Mouse (Mus musculus) NIH3T3 (cell line): ENCODE measurements around the gene H2afv.
A peak's percentile ranks its signal among the peaks of the same experiment; 100 is the strongest.
"Not testable (repeated sequence)": the region's sequence is repeated elsewhere in the genome, so short reads cannot be mapped to it uniquely, and the experiment has no call there.

Source experiments
- DNase-seq: peaks from one replicate; pipeline ENCODE4 v3.0.0-alpha.2; 2012; ENCODE audit warnings: low read depth

Gene H2afv

GRCm38 (mm10) chr11:6468541-6468940 lies 24.3 kb upstream of the H2afv start:
- DNase-seq, result peak; percentile 56

GRCm38 (mm10) chr11:6465122-6465521 lies 20.9 kb upstream of the H2afv start:
- DNase-seq, result peak; percentile 92

- no peak for DNase-seq
Measured at GRCm38 (mm10) chr11:6463159-6463837, 19.1 kb upstream of the H2afv start.

DNA sequence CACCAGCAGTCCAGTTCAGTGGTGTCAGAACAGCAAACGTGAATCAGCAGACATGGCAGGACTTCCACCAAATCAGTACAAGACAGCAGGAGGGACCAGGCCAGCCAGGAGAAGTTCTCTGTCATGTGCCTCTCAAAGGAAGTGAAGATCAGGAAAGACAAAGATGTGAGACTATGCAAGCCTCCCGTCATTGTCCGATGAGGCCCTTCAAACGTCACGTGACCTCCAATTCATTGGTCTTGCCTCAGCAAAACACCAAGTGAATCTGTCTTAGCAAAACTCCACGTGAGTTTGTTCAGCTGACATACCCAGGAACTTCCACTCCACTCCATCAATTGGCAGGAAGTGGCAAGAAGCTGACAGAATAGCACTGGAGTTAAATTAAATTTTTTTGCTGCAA lies 11.8 kb upstream of the H2afv start:
- no peak for DNase-seq

GRCm38 (mm10) chr11:6448155-6448554 lies 3.9 kb upstream of the H2afv start:
- DNase-seq, result not testable (repeated sequence)

DNA sequence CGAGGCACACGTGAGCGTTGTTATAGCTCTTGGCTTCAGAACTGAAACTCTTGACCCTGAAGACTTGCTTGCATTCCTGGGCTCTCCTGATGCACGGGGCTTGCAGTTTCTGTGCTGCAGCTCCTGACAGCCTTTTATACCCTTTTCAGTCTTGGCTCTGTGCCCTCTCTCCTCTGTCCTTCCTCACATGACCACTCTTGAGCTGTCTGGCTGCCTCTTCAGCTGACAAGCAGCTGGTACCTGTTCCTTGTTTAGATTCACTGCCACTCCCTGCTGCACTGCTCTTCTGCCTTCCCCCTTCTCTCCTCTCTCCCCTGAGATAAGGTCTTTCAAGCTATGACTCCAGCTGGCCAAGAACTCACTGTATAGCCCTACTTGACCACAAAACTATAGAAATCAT lies 3.2 kb upstream of the H2afv start:
- no peak for DNase-seq

GRCm38 (mm10) chr11:6445951-6446350 lies 1.7 kb upstream of the H2afv start:
- no peak for DNase-seq

DNA sequence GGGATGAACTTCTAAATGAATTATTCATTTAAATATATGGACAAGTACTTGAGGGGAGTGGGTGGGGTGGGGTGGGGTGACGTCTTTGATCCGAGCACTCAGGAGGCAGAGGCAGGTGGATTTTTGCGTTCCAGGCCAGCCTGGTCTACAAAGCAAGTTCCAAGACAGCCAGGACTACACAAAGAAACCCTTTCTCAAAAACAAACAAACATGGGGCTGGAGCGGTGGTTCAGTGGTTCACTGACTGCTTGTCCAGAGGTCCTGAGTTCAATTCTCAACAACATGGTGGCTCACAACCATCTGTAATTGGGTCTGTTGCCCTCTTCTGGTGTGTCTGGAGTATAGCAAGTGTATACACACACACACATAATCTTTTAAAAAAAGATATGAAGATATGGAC lies 1.2 kb upstream of the H2afv start:
- DNase-seq, result no peak

DNA sequence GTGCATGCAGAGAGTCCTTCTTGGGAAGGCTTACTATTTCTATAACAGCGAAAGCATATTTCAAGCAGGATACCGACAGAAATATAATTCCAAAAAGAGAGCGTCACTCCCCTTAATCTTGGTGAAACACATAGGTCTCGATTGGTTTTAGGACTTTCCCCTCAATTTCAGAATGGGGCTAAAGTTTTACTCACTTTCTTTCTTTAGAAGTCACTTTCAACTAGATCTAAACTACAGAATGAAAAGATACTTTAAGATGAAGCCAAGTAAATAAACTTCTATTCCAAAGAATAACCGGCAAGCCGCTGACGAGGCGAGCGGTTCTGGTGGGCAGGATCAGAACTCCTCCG lies 541 bp downstream of the H2afv start:
- DNase-seq, result no peak

- no peak for DNase-seq
Measured at GRCm38 (mm10) chr11:6443102-6443501, 1.1 kb downstream of the H2afv start.

GRCm38 (mm10) chr11:6442566-6442965 lies 1.7 kb downstream of the H2afv start:
- no peak for DNase-seq

DNA sequence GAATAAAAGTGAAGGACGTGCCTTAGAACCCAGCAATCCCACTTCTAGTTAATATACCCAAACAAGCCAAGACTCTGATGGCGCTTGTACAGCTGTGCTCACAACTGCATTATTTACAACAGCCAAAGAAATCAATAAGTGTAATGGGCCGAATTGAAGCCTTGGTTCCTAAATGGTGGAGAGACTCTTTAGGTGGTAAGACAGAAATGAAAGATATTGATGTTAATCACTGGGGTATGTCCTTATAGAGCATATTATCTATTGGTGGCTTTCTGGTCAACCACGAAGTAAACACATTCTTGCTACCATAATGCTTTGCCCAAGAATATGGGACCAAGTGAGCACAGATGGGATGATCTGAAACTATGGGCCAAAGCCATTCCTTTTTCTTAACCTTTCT lies 4.1 kb downstream of the H2afv start:
- no peak for DNase-seq

DNA sequence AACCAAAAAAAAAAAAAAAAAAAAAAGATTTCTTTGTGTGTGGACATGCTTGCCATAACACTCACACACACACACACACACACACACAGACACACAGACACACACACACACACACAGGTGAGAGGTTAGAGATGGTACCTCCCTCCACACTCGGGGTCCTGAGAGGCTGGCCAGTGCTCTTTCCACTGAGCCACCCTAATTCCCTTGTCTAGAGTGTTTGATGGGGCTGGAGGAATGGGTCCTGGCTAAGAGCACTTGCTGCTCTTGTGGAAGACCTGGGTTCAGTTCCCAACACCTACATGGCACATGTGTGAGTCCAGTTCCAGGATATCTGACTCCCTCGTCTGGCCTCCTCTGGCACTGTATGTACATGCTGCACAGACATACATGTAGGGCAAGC lies 6.6 kb downstream of the H2afv start:
- no peak for DNase-seq

GRCm38 (mm10) chr11:6436442-6436841 lies 7.8 kb downstream of the H2afv start:
- DNase-seq, result peak; percentile 61

DNA sequence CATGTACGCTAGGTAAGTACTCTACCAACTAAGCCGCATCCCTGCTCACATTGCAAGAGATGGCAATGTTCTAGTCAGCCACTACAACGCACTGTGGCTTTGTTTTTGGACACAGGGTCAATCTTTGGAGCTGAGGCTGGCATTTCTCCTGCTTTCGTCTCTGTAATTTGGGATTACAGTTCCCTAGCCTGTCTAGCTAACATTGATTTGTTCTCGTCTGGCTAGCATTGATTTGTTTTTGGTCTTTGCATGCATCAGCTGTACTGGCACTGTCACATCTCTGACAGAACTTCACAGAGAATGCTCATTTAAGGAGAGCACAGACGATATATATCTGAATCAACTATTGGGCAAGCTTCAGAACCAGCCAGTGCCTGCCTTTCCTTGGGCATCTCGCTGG lies 14.1 kb downstream of the H2afv start:
- no peak for DNase-seq

DNA sequence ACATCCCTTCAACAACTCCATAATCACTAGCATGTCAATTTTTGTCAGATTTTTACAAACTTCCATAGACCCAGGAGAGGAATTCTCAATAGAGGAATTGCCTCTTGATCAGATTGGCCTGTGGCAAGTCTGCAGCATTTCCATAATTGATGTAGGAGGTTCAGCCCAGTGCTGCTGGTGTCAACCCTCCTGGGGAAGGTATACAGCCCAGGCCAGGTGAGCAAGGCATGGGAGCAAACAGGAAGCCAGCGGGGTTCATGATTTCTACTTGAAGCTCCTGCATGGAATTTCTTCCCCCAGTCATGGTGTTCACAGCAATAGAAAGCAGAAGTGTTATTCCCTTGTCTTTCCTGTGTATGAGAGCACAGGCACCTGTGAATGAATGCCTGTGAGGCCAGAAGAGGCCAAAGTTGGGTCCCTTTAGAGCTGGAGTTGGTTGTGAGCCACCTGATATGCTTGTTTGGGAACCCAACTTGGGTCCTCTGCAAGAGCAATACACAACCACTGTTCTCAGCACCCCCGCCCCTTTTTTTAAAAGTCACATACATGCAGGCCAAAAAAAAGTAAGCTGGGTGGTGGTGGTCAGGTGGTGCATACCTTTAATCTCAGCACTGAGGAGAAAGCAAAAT lies 23.4 kb downstream of the H2afv start:
- DNase-seq, result no peak

GRCm38 (mm10) chr11:6420283-6420703 lies 23.9 kb downstream of the H2afv start:
- peak; percentile 70 for DNase-seq

- DNase-seq, result not testable (repeated sequence)
Measured at GRCm38 (mm10) chr11:6419156-6419555, 25.1 kb downstream of the H2afv start.

DNA sequence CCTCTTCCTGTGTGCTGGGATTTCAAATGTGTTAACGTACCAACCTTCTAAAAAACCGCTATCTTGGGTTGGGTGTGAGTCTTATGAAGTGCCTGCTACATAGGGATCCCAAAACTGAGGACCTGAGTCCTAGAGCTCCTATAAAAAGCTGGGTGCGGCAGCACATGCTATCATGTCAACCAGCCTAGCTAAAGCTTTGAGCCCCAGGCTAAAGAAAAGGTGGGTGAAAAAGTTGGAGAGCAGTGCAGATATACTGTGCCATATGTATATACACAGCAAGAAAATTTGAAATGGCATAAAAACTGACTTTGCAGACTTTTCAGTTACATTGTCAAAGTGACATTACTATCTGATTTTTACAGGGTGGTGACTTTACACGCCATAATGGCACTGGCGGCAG lies 25.5 kb downstream of the H2afv start:
- DNase-seq, result no peak

DNA sequence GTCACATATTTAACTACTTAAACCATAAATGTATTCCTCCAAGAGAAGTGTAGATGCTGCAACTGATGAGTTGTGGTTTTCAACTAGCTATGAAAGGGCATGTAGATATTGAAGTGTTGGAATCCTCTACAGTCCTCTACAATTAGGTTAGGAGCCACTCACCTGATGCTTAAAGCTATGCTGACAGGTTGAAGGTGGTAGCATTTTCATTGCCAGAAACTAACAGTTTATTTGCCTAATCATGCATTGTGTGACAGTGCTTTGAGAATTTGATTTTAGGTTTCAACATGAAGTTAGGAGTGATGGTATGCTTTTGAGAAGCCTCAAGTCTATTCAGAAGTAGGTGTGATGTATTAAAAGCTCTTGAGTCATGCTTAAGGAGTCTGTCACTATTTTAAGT lies 26.8 kb downstream of the H2afv start:
- DNase-seq, result no peak

DNA sequence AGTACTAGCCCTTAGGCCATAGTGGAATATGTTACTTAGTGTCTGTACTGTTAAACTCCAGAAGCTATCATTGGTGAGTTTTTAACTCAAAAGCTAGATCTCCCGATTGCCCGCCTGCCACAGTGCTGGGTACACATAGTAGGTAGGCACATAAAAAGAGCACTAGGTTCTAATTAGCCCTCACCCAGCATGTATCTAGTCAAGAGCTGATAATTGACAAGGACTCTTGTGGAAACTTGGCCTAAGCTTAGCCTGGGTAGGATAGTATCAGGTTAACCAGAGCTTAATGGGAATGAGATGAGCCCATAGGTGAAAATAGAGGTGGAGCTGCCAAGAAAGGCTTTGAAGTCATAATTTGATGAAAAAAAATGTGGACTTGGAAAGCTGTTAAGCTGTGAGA lies 27.2 kb downstream of the H2afv start:
- no peak for DNase-seq

GRCm38 (mm10) chr11:6416405-6417034 lies 27.7 kb downstream of the H2afv start:
- peak; percentile 84 for DNase-seq

DNA sequence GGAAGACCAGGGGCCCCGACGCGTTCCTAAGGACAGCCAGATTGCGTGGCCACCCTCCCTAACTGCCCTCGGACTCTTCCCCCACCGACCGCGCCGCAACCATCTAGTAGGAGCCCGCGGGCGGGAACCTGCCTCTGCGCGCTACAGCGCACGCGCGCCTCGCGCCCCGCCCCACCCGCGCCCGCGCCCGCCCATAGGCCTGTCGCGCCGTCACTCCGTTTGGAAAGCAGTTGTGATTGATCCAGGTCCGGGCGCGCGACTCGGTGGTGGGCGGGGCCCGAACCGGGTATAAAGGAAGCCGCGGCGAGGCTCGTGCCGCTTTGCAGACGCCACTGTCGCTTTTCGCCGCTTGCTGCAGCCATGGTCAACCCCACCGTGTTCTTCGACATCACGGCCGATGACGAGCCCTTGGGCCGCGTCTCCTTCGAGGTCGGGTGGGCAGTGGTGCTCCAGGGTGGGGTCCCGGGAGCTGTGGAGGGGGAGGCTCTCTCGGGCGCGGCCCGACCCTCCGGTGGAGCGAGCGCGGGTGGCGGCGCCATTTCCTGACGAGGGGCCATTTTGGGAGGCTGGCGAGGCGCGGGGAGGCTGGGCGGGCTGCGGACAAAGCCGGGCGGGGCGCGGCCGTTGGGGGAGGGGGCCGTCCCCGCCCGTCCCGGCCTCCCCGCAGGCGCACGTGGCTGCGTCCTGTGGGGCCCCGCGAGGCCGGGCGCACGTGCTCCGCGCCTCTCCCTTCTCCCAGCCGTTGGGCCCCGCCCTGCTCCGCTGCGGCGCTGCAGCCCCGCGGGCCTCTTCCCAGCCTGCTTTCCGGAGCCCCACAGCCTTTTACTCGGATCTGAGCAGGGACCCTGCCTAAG lies 28.5 kb downstream of the H2afv start:
- DNase-seq, result peak; percentile 99
